ENCODE assay signal across 8 mouse cellular contexts in the genomic region with DNA sequence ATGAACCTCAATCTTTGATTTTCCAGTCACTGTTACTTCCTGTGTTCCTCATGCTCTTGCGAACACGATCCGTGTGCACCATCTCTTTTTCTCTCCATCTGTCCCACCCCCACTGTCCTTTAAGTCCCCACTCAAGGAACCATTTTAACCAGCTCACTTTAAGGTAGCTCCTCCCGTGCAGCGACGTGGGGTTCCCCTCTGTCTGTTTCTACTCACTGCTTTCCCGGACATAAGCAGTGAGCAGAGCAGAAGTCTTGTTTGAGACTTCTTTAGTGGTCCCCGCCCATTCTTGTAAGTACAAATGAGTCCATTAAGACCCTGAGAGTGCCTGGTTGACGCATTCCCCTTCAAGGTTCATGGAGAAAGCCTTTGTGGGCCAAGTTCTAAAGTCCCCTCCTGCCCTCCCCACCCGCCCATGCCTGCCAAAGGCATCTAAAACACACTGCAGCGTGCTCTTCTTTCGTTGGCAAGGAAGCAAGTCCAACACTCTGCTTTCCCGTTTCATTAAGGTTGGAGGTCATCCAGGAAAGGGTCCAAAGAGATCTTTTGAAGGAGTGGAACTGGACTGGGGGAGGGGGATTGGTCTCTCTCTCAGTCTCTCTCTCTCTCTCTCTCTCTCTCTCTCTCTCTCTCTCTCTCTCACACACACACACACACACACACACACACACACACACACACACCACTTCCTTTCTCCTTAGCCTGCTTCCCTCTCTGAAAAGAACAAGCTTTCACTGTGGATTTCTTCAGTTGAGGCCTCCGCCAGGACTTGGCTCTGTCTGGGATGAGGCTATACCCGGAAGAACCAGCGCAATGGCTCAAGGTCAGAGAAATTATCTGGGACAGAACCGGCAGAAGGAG. TPM values are rescaled to one million over a fixed set of nuclear protein-coding genes. Genes with fewer than 3 reads are reported as not detected.
DNase-seq lines count a peak whose midpoint lies in the region; ATAC-seq and TF ChIP-seq lines count a peak whose summit lies in the region.

No protein-coding gene starts in this region.

- H3K9ac ChIP-seq in neural tube, embryonic 13.5 days: no peak overlapping the region
- no peak overlapping the region for H3K9ac ChIP-seq in intestine, postnatal 0 days (ENCODE audit: low read depth, low read length)

- TF ChIP-seq CTCF in intestine, postnatal 0 days (IDR thresholded peaks at IDR 0.05; ENCODE audit: low read depth): no peak

- 0 out of 2 replicates have a peak, but pooled peaks cover 6% of the 10 kb centered on the region for H3K9me3 ChIP-seq in neural tube, embryonic 13.5 days
- H3K9me3 ChIP-seq in intestine, postnatal 0 days (ENCODE audit: control insufficient read depth): no peaks in the 10 kb centered on the region

- ATAC-seq in neural tube, embryonic 13.5 days (ENCODE audit: low read depth): 0 out of 2 replicates have a peak, but pooled peaks have one; percentile 23
- peak; percentile 73 for ATAC-seq in intestine, postnatal 0 days
- no peak for ATAC-seq in inflammation-experienced regulatory T-cells, adult 6 months

- H3K27me3 ChIP-seq in neural tube, embryonic 13.5 days: no peaks in the 10 kb centered on the region
- no peaks in the 10 kb centered on the region for H3K27me3 ChIP-seq in intestine, postnatal 0 days (replicated peaks; ENCODE audit: control insufficient read depth, insufficient read depth, low read length)

- DNase-seq in adrenal gland, adult 2 months: peak; percentile 60
- no peak for DNase-seq in adrenal gland, postnatal 25 days
- DNase-seq in neural tube, embryonic 10.5 days (ENCODE audit: extremely low spot score, low spot score): no peak
- DNase-seq in ovary, postnatal 14 days (ENCODE audit: low spot score): peak; percentile 34
- DNase-seq in spleen, adult 12 weeks (ENCODE audit: low spot score): no peak

- no peak overlapping the region for H3K4me2 ChIP-seq in neural tube, embryonic 13.5 days
- H3K4me2 ChIP-seq in intestine, postnatal 0 days (replicated peaks; ENCODE audit: low read depth): peak overlapping the region; percentile 41

- no peak overlapping the region for H3K4me3 ChIP-seq in neural tube, embryonic 13.5 days
- no peak overlapping the region for H3K4me3 ChIP-seq in intestine, postnatal 0 days (ENCODE audit: low read depth, low read length)

- H3K4me1 ChIP-seq in neural tube, embryonic 13.5 days (replicated peaks): 0 out of 2 replicates have a peak, but pooled peaks cover 8% of the 10 kb centered on the region
- no peaks in the 10 kb centered on the region for H3K4me1 ChIP-seq in intestine, postnatal 0 days (replicated peaks; ENCODE audit: control insufficient read depth, insufficient read depth, low read length)

- WGBS in neural tube, embryonic 13.5 days: 82% methylated on average over 17 of the region's 17 CpGs
- 50% methylated on average over 17 of the region's 17 CpGs for WGBS in intestine, postnatal 0 days

- peak overlapping the region; percentile 46 for H3K27ac ChIP-seq in neural tube, embryonic 13.5 days (replicated peaks)
- H3K27ac ChIP-seq in intestine, postnatal 0 days (ENCODE audit: low read depth, low read length): peak overlapping the region; percentile 46

- H3K36me3 ChIP-seq in neural tube, embryonic 13.5 days: no peaks in the 10 kb centered on the region
- H3K36me3 ChIP-seq in intestine, postnatal 0 days (ENCODE audit: control insufficient read depth, insufficient read depth): no peaks in the 10 kb centered on the region

RNA-seq across cellular contexts. Expression of a gene that starts 30.9 kb away (rescaled TPM):
- total RNA-seq in adrenal gland, adult 2 months (2021): 10 to 100 TPM; 20.2 to 43.2 TPM
- 3.1 and 3.9 TPM in 2 replicates for polyA plus RNA-seq in adrenal gland, adult 2 months (2012; rRNA removed)
- total RNA-seq in adrenal gland, postnatal 25 days (2021): 11.1 and 18.4 TPM in 2 replicates
- polyA plus RNA-seq in neural tube, embryonic 13.5 days (2015; fragmentation: Nextera tagmentation; extraction: Ambion mirVana): 9.6 and 10.2 TPM in 2 replicates
- polyA plus RNA-seq in intestine, postnatal 0 days (2015; fragmentation: Nextera tagmentation; extraction: Ambion mirVana): 3.6 and 4.0 TPM in 2 replicates
- not detected for polyA plus RNA-seq in inflammation-experienced regulatory T-cells, adult 6 months (2017; shearing (Covaris generic))

Comparison
In these comparisons a context has a peak if more than half of its experiments do, and no peak if none do; other contexts are left out.
1. DNase-seq: peak in adrenal gland, adult 2 months (single experiment) and ovary, postnatal 14 days (single experiment); none in adrenal gland, postnatal 25 days (single experiment), neural tube, embryonic 10.5 days (single experiment) and spleen, adult 12 weeks (single experiment).